Mouse (Mus musculus): ENCODE data around the gene Cdk6. TPM values are rescaled to one million over a fixed set of nuclear protein-coding genes. Genes with fewer than 3 reads are reported as not detected.
A peak's percentile ranks its signal among the peaks of the same experiment; 100 is the strongest.

Cdk6 gene
- polyA plus RNA-seq, 1 experiment from 2014 or later = 18.0 TPM

DNA sequence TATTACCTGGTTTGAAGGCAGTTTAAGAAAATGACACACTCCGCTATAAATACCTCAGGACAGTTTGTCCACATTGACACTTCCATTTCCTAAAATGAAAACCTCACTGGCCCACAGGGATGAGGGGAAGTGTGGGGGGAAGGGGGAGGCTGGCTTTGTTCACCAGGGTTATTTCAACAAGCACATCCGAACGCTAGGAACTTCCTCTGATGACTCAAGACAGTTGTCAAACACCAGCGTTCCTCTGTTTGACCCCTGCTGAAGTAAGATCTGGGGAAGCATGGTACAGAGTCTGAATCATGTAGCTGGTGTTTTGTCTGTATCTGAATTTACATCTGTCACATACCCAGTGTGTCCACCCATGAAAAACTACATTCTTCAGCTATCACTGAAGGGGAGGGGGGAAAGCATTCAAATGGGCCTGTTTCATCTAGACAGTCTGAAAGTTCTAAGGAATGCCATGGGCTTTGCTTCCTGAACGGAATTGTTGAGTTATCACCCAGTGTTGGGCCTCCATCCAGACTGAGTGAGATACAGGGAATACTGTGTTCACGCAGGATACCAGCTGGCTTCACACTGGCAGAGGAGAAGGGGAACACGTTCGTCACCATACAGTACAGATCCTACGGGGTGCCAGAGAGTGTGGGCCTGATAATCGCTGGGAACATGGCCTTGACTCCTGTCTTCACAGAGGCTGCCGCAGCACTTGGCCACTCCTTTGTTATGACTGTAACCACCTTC, 161.5 kb downstream of the Cdk6 start:
- Histone ChIP-seq H3K27ac (no peak overlapping the region), H3K9ac (no peak overlapping the region), H3K4me2 (replicated peaks) (no peak overlapping the region), H3K27me3 (no peaks in the 10 kb centered on the region), H3K4me3 (no peak overlapping the region), H3K4me1 (peaks cover 4% of the 10 kb centered on the region; the same call in 1 of the 2 replicates), H3K36me3 (no peaks in the 10 kb centered on the region), H3K9me3 (replicated peaks) (no peaks in the 10 kb centered on the region)
- no peak for ATAC-seq (ENCODE audit: low FRiP score)
- 70% methylated on average over 11 of the region's 11 CpGs for WGBS

DNA sequence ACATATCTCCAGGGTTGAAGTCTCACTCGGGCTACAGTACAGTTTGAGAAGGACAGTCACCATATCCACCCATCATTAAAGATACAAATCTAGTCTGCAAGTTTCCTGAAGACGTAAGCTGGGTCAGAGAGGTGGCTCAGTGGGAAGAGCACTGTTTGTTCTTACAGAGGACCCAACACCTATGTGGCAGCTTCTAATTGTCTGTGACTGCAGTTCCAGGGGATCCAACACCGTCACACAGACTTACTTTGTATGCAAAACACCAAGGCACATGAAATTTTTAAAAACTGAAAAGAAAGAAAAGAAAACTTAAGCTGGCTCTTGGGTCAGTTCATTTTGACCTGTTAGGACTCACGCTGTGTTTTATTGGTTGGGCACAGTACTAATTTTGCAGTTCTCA, 162.1 kb downstream of the Cdk6 start:
- Histone ChIP-seq H3K27ac (no peak overlapping the region), H3K4me2 (replicated peaks) (no peak overlapping the region), H3K4me3 (no peak overlapping the region), H3K36me3 (no peaks in the 10 kb centered on the region), H3K9ac (no peak overlapping the region), H3K9me3 (replicated peaks) (no peaks in the 10 kb centered on the region), H3K27me3 (no peaks in the 10 kb centered on the region), H3K4me1 (peaks cover 4% of the 10 kb centered on the region; the same call in 1 of the 2 replicates)
- no peak for ATAC-seq (ENCODE audit: low FRiP score)
- 82% methylated on average over 4 of the region's 4 CpGs for WGBS

DNA sequence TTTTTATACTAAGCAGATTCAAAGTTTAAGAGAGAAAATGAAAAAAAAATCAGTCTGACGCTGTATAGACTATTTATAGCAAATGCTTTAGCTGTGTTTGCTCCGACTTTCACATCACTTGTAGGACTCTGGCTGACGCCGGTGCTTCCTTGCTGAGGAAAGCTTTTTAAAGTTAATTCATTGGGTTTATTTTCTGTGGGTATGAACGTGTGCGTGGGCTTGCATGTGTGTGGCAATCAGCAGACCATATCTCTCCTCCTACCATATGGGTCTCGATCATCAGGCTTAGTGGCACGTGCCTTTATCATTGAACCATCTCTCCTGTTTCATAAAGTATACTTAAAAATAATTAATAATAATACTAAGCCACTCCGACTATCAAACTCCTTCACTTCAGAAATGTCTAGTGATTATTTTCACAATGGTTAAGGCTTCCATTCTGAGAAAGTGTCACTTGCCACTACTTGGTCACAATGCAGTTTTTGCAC, 162.6 kb downstream of the Cdk6 start:
- Histone ChIP-seq H3K4me1 (peaks cover 4% of the 10 kb centered on the region; the same call in 1 of the 2 replicates), H3K27me3 (no peaks in the 10 kb centered on the region), H3K4me2 (replicated peaks) (no peak overlapping the region), H3K27ac (no peak overlapping the region), H3K36me3 (no peaks in the 10 kb centered on the region), H3K4me3 (no peak overlapping the region), H3K9me3 (replicated peaks) (no peaks in the 10 kb centered on the region), H3K9ac (no peak overlapping the region)
- ATAC-seq (ENCODE audit: low FRiP score) = no peak
- 92% methylated on average over 9 of the region's 9 CpGs for WGBS

DNA sequence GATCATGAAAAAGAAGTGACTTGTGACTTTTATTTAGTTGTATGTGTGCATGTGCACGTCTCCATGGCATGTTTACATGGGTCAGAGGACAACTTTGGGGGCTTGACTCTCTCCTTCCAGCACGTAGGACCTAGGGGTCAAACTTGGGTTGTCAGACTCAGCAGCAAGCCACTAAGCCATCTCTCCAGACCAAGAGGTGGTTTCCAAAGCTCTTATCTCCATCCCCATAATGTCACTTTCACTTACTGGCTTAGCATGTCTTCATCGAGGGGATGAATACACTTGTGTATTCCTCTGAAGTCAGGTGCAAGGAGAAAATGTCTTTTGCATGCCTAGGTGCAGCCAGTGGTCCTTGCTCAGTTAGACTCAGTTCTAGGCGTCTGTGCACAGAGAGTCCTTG, 163.2 kb downstream of the Cdk6 start:
- WGBS = 80% methylated on average over 4 of the region's 4 CpGs
- Histone ChIP-seq H3K27ac (no peak overlapping the region), H3K9ac (no peak overlapping the region), H3K27me3 (no peaks in the 10 kb centered on the region), H3K36me3 (no peaks in the 10 kb centered on the region), H3K4me3 (no peak overlapping the region), H3K9me3 (replicated peaks) (no peaks in the 10 kb centered on the region), H3K4me2 (replicated peaks) (no peak overlapping the region), H3K4me1 (peaks cover 4% of the 10 kb centered on the region; the same call in 1 of the 2 replicates)
- ATAC-seq (ENCODE audit: low FRiP score) = no peak

DNA sequence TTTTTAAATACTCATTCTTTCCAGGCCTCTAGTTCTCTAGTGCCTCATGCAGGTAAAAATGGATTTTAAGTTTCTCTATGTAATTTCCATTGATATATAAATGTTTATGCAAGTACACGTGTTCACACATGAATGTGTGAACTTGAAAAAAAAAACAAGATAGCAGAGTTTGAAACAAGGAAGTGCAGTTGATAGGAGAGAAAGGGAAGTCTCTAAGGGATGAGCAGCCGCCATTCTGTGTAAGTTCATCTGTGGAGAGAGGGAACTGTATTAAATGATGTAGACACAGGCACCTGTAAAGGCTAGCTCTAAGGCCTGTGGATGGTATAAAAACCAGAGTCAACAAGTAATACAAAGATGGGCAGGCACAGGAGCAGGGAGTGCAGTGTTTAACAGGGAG, 164.3 kb downstream of the Cdk6 start:
- Histone ChIP-seq H3K27ac (no peak overlapping the region), H3K36me3 (no peaks in the 10 kb centered on the region), H3K4me1 (peaks cover 4% of the 10 kb centered on the region; the same call in 1 of the 2 replicates), H3K9me3 (replicated peaks) (no peaks in the 10 kb centered on the region), H3K9ac (no peak overlapping the region), H3K4me3 (no peak overlapping the region), H3K27me3 (no peaks in the 10 kb centered on the region), H3K4me2 (replicated peaks) (no peak overlapping the region)
- ATAC-seq (ENCODE audit: low FRiP score) = no peak
- WGBS = 80% methylated on average over 2 of the region's 2 CpGs

DNA sequence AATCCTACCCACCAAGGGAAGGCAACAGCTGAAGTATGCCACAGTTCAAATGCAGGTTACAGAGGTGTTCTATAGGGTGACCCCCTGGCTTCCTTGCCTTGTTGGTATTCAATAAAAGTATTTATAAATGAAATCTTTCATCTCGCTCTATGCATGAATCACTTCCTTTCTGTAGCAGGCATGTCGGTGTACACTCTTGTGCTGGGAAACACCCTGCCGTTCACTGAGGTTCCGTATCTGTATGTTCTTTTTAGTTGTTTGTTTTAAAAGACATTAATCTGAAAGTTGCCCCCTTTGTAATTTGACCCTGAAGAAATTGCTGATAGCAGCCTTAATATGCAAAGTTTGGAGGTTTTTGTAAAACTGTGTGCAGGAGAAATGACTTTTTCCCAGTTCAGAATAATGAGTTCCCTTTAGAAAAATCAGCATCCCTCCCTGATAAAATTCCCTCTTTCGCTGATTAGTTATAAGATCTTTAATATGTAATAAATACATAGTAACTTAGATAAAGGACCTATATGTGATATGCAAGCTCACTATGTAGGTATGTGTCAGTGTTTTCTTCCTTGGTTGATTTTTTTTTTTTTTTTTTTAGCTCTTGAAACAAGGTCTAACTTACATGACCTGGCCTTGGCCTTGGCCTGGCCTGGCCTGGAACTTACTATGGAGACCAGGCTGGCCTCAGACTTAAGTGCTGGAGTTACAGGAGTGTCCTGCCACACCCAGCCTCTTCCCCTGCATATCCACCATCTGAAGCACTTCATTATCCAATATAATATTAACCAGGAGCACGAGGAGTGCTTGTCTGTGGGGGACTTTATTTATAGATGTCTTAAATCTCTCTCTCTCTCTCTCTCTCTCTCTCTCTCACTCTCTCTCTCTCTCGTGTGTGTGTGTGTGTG, 167.4 kb downstream of the Cdk6 start:
- WGBS = 77% methylated on average over 6 of the region's 7 CpGs

DNA sequence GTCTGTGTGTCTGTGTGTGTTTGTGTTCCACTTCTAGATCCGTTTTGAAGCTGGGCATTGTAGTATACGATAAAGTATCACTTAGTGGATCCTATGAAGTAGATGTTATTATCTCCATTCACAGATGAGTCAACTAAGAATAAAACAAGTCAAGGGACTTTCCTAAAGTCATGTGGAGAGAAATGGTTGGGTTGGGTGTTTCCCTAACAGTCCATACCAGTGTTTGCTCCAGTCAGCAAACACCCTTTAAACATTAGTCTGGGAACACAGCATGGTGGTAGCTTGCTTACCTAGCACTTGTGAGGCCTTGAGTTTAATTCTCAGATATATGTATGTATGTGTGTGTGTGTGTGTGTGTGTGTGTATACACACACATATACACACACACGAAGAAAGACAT, 168.2 kb downstream of the Cdk6 start:
- H3K27ac ChIP-seq = no peak overlapping the region
- ATAC-seq (ENCODE audit: low FRiP score) = no peak
- H3K36me3 ChIP-seq = no peaks in the 10 kb centered on the region
- 84% methylated on average over 3 of the region's 3 CpGs for WGBS
- no peaks in the 10 kb centered on the region for H3K27me3 ChIP-seq
- no peaks in the 10 kb centered on the region for H3K4me1 ChIP-seq
- H3K4me3 ChIP-seq = no peak overlapping the region
- H3K9me3 ChIP-seq (replicated peaks) = no peaks in the 10 kb centered on the region
- no peak overlapping the region for H3K9ac ChIP-seq
- H3K4me2 ChIP-seq (replicated peaks) = no peak overlapping the region

More for the DNA sequence above, 167.4 kb downstream of the Cdk6 start:
- Histone ChIP-seq H3K4me1 (no peaks in the 10 kb centered on the region), H3K36me3 (no peaks in the 10 kb centered on the region), H3K27ac (no peak overlapping the region), H3K9me3 (replicated peaks) (no peaks in the 10 kb centered on the region), H3K4me3 (no peak overlapping the region), H3K4me2 (replicated peaks) (no peak overlapping the region), H3K9ac (no peak overlapping the region), H3K27me3 (no peaks in the 10 kb centered on the region)
- no peak for ATAC-seq (ENCODE audit: low FRiP score)

DNA sequence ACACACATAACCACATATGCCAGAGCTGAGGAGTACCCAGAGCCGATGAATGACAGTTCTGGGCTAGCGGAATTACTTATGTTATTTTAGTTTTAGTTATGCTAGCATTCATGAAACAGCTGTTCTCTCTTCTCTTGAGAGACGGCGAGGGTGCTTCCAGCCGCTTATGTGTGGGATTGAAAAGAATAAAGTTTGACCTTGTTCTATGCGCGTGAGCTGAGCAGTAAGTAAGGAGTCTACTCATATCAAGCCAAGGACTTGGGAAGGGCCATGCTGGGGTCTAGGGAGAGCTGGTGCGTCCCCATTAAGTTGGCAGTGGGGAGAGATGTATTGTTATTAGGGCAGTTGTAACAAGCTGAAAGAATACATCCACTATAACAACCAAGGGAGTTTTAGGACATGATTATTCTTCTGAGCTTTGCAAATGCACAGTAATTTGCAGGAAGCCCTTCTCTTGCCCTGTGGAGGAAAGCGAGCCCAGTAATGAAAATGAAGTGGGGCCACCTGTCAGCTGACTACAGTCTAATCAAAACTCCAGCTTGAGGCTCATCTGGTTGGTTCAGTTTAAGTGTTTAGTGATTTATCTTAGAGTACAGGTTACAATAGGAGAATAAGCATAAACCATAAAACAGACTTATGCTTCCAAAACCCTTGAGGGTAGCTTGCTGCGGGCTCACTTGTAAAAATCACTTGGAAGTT, 170.0 kb downstream of the Cdk6 start:
- WGBS = 85% methylated on average over 10 of the region's 10 CpGs
- H3K9me3 ChIP-seq (replicated peaks) = no peaks in the 10 kb centered on the region
- no peaks in the 10 kb centered on the region for H3K36me3 ChIP-seq
- H3K4me3 ChIP-seq = no peak overlapping the region
- H3K27ac ChIP-seq = no peak overlapping the region
- H3K4me2 ChIP-seq (replicated peaks) = no peak overlapping the region
- H3K9ac ChIP-seq = no peak overlapping the region
- H3K4me1 ChIP-seq = no peaks in the 10 kb centered on the region
- ATAC-seq (ENCODE audit: low FRiP score) = no peak
- no peaks in the 10 kb centered on the region for H3K27me3 ChIP-seq

DNA sequence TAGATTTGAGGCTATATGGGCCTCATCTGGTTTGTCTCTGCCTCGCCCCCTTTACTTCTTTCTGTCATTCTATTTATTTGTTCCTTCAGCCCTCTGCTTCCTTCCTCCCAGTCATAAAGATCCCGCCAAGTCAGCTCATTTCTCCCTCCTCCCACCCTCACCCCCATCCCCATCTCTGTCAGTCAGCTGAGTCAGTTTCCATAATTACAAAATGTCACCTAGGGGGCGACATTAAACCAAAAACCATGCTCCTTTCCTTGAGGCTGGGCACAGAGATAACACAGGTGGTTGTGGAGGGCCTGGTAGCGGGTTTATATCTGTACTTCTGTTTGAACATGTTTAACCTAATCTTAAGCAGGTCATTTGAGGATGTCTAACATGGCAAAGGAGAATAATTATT, 171.3 kb downstream of the Cdk6 start:
- H3K36me3 ChIP-seq = no peaks in the 10 kb centered on the region
- WGBS = 54% methylated on average over 4 of the region's 4 CpGs
- H3K27ac ChIP-seq = no peak overlapping the region
- no peak for ATAC-seq (ENCODE audit: low FRiP score)
- H3K4me2 ChIP-seq (replicated peaks) = no peak overlapping the region
- no peaks in the 10 kb centered on the region for H3K4me1 ChIP-seq
- H3K9ac ChIP-seq = no peak overlapping the region
- H3K4me3 ChIP-seq = no peak overlapping the region
- no peaks in the 10 kb centered on the region for H3K27me3 ChIP-seq
- no peaks in the 10 kb centered on the region for H3K9me3 ChIP-seq (replicated peaks)

DNA sequence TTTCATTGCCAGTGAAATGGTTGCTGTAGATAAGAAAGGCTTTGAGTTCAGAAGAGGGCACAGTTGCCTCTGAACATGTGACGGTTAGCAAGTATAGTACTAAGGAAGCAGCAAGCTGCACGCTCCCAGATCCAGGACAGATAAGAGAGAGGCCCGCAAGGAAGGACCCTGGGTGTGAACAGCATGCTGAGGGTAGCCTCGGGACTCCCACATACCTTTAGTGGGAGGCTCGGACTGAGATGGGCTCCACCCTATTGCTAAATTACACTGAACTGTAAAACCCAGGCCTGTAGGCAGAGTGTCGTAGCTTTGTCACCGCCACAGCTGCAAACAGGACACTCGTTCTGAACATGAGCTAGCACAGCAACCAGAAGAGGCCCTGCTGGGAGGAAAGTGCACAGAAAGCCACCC, 173.6 kb downstream of the Cdk6 start:
- no peaks in the 10 kb centered on the region for H3K4me1 ChIP-seq
- H3K9ac ChIP-seq = no peak overlapping the region
- no peak for ATAC-seq (ENCODE audit: low FRiP score)
- H3K36me3 ChIP-seq = no peaks in the 10 kb centered on the region
- WGBS = 79% methylated on average over 8 of the region's 8 CpGs
- no peak overlapping the region for H3K4me3 ChIP-seq
- no peak overlapping the region for H3K4me2 ChIP-seq (replicated peaks)
- no peaks in the 10 kb centered on the region for H3K27me3 ChIP-seq
- H3K27ac ChIP-seq = no peak overlapping the region
- H3K9me3 ChIP-seq (replicated peaks) = no peaks in the 10 kb centered on the region

DNA sequence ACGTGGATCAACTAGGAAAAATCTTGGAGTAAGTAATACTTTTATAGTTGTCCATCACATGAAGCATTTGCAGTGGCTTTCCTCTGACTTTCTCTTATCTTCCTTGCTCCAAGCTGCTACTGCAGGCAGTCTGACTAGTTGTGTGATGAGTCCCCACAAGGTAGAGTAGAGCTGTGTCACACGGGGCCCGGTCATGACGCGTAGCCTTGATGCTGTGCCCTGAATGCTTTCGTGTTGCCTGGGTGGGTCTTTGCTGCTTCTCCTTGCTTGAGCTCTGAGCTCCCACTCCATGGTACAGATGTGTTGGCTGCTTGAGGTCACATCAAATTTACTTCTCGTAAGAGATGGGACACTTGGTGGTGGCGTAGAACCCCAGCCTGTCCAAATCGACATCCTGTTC, 174.2 kb downstream of the Cdk6 start:
- H3K9me3 ChIP-seq (replicated peaks) = no peaks in the 10 kb centered on the region
- ATAC-seq (ENCODE audit: low FRiP score) = no peak
- H3K4me3 ChIP-seq = no peak overlapping the region
- no peak overlapping the region for H3K4me2 ChIP-seq (replicated peaks)
- no peak overlapping the region for H3K9ac ChIP-seq
- no peaks in the 10 kb centered on the region for H3K27me3 ChIP-seq
- H3K4me1 ChIP-seq = no peaks in the 10 kb centered on the region
- no peaks in the 10 kb centered on the region for H3K36me3 ChIP-seq
- 89% methylated on average over 9 of the region's 9 CpGs for WGBS
- H3K27ac ChIP-seq = no peak overlapping the region

DNA sequence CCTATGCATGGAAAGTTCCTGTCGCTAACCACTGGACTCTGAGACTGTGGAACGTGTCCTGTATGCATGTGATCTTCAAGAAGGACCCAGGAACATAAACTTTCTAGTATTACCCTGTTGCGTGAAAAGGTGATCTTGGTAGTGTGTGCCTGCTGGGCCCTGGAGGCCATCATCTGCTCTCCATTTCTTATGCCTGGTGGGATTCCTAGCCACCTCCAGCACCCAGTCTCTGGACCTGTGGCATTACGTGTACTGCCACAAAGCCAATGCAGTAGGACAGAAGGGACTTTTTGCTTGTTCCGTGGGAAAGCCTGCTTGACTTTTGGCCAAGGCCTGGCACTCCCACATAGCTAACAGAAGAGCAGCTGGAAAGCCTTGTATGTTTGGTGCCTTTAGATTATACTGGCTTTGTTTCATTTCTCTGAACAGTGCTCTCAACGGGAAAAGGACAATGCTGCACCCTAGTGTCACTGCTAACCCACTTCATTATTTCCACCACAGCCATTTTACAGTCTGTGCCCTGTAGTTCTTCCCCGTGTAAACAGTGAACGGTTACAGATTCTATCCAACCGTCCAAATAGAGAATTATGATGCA, 175.3 kb downstream of the Cdk6 start:
- no peak overlapping the region for H3K4me2 ChIP-seq (replicated peaks)
- no peaks in the 10 kb centered on the region for H3K36me3 ChIP-seq
- no peak overlapping the region for H3K4me3 ChIP-seq
- H3K9ac ChIP-seq = no peak overlapping the region
- WGBS = 71% methylated on average over 9 of the region's 9 CpGs
- H3K9me3 ChIP-seq (replicated peaks) = no peaks in the 10 kb centered on the region
- H3K27ac ChIP-seq = no peak overlapping the region
- H3K4me1 ChIP-seq = no peaks in the 10 kb centered on the region
- H3K27me3 ChIP-seq = no peaks in the 10 kb centered on the region
- ATAC-seq (ENCODE audit: low FRiP score) = peak; percentile 58
